Mouse (Mus musculus): ENCODE measurements around the gene Igsf6.
"Not testable (repeated sequence)": the region's sequence is repeated elsewhere in the genome, so short reads cannot be mapped to it uniquely, and the experiment has no call there.

The Igsf6 gene

GRCm38 (mm10) chr7:121059477-121060218 is 14.7 kb downstream of the Igsf6 start:
- no peak for DNase-seq (ENCODE audit: low read depth, low spot score)

- no peak for DNase-seq (ENCODE audit: low read depth, low spot score)
Observed at GRCm38 (mm10) chr7:121053071-121053470, 21.3 kb downstream of the Igsf6 start.

- DNase-seq (ENCODE audit: low read depth, low spot score) = no peak
Observed at GRCm38 (mm10) chr7:121047624-121048023, 26.7 kb downstream of the Igsf6 start.

- no peak for DNase-seq (ENCODE audit: low read depth, low spot score)
Observed at GRCm38 (mm10) chr7:121045671-121046453, 28.5 kb downstream of the Igsf6 start.

- DNase-seq (ENCODE audit: low read depth, low spot score) = no peak
Observed at GRCm38 (mm10) chr7:121044251-121044650, 30.1 kb downstream of the Igsf6 start.

GRCm38 (mm10) chr7:121043510-121043909 is 30.9 kb downstream of the Igsf6 start:
- DNase-seq (ENCODE audit: low read depth, low spot score) = no peak

GRCm38 (mm10) chr7:121043004-121043403 is 31.4 kb downstream of the Igsf6 start:
- DNase-seq (ENCODE audit: low read depth, low spot score) = no peak

- no peak for DNase-seq (ENCODE audit: low read depth, low spot score)
Observed at GRCm38 (mm10) chr7:121041989-121042388, 32.4 kb downstream of the Igsf6 start.

- DNase-seq (ENCODE audit: low read depth, low spot score) = no peak
Observed at GRCm38 (mm10) chr7:121040595-121040994, 33.8 kb downstream of the Igsf6 start.

- no peak for DNase-seq (ENCODE audit: low read depth, low spot score)
Observed at GRCm38 (mm10) chr7:121035161-121035721, 39.1 kb downstream of the Igsf6 start.

- no peak for DNase-seq (ENCODE audit: low read depth, low spot score)
Observed at GRCm38 (mm10) chr7:121034701-121035141, 39.7 kb downstream of the Igsf6 start.

GRCm38 (mm10) chr7:121033856-121034652 is 40.3 kb downstream of the Igsf6 start, which contains the start of gene Mettl9:
Gene Mettl9, plus strand, starts transcription at chr7:121034445.
- peak; percentile 96 for DNase-seq (ENCODE audit: low read depth, low spot score)

- not testable (repeated sequence) for DNase-seq (ENCODE audit: low read depth, low spot score)
Observed at GRCm38 (mm10) chr7:121029947-121030346, 44.4 kb downstream of the Igsf6 start.

- no peak for DNase-seq (ENCODE audit: low read depth, low spot score)
Observed at GRCm38 (mm10) chr7:121026300-121026699, 48.1 kb downstream of the Igsf6 start.

- DNase-seq (ENCODE audit: low read depth, low spot score) = no peak
Observed at GRCm38 (mm10) chr7:121025221-121026008, 49.0 kb downstream of the Igsf6 start.

- no peak for DNase-seq (ENCODE audit: low read depth, low spot score)
Observed at GRCm38 (mm10) chr7:121020277-121020676, 54.1 kb downstream of the Igsf6 start.

GRCm38 (mm10) chr7:121018778-121019177 is 55.6 kb downstream of the Igsf6 start:
- no peak for DNase-seq (ENCODE audit: low read depth, low spot score)

GRCm38 (mm10) chr7:121014486-121014885 is 59.9 kb downstream of the Igsf6 start:
- DNase-seq (ENCODE audit: low read depth, low spot score) = no peak

All from retina, postnatal 7 days (tissue).